Mouse (Mus musculus): ENCODE data around the gene Aoah. TPM values are rescaled to one million over a fixed set of nuclear protein-coding genes. Genes with fewer than 3 reads are reported as not detected.

Gene Aoah
- total RNA-seq, 2 experiments from 2014 or later: 0.33 to 0.52 TPM

GRCm38 (mm10) chr13:20820712-20821328 lies 26.9 kb downstream of the Aoah start:
- no peak for DNase-seq (ENCODE audit: extremely low spot score in 1 of 2, low spot score in 2 of 2)
- TF ChIP-seq CTCF (IDR thresholded peaks at IDR 0.05): no peak
- intact Hi-C loops (cut with DNase I): loop anchor here (5.0 kb wide), 1 partner anchor 509 kb away; no protein-coding TSS in a partner anchor
- no peak overlapping the region for H3K4me3 ChIP-seq
- no peak overlapping the region for H3K27ac ChIP-seq

GRCm38 (mm10) chr13:20828728-20829127 lies 34.8 kb downstream of the Aoah start:
- no peak for TF ChIP-seq CTCF (IDR thresholded peaks at IDR 0.05)
- Histone ChIP-seq H3K4me3 (no peak overlapping the region), H3K27ac (no peak overlapping the region)
- intact Hi-C loops (cut with DNase I): no loop called here
- no peak for DNase-seq (ENCODE audit: extremely low spot score in 1 of 2, low spot score in 2 of 2)

- no peak for DNase-seq (ENCODE audit: extremely low spot score in 1 of 2, low spot score in 2 of 2)
- TF ChIP-seq CTCF (IDR thresholded peaks at IDR 0.05): no peak
- Histone ChIP-seq H3K4me3 (no peak overlapping the region), H3K27ac (no peak overlapping the region)
- intact Hi-C loops (cut with DNase I): no loop called here
These were observed 35.4 kb downstream of the Aoah start for GRCm38 (mm10) chr13:20829181-20829900.

GRCm38 (mm10) chr13:20855893-20856292 lies 62.0 kb downstream of the Aoah start:
- TF ChIP-seq CTCF (IDR thresholded peaks at IDR 0.05): no peak
- H3K27ac ChIP-seq: no peak overlapping the region
- DNase-seq (ENCODE audit: extremely low spot score in 1 of 2, low spot score in 2 of 2): no peak
- intact Hi-C loops (cut with DNase I): no loop called here
- no peak overlapping the region for H3K4me3 ChIP-seq

- no peak for DNase-seq (ENCODE audit: extremely low spot score in 1 of 2, low spot score in 2 of 2)
- no peak for TF ChIP-seq CTCF (IDR thresholded peaks at IDR 0.05)
- intact Hi-C loops (cut with DNase I): no loop called here
- no peak overlapping the region for H3K27ac ChIP-seq
- no peak overlapping the region for H3K4me3 ChIP-seq
These were observed 105.5 kb downstream of the Aoah start for GRCm38 (mm10) chr13:20899372-20899771.

GRCm38 (mm10) chr13:20900396-20900971 lies 106.6 kb downstream of the Aoah start:
- Histone ChIP-seq H3K4me3 (no peak overlapping the region), H3K27ac (no peak overlapping the region)
- DNase-seq (ENCODE audit: extremely low spot score in 1 of 2, low spot score in 2 of 2): no peak
- TF ChIP-seq CTCF (IDR thresholded peaks at IDR 0.05): no peak
- intact Hi-C loops (cut with DNase I): loop anchor here (10.0 kb wide), 1 partner anchor 266 kb away; no protein-coding TSS in a partner anchor

GRCm38 (mm10) chr13:20900972-20901457 lies 107.1 kb downstream of the Aoah start:
- intact Hi-C loops (cut with DNase I): loop anchor here (10.0 kb wide), 1 partner anchor 266 kb away; no protein-coding TSS in a partner anchor
- DNase-seq (ENCODE audit: extremely low spot score in 1 of 2, low spot score in 2 of 2): no peak
- no peak overlapping the region for H3K4me3 ChIP-seq
- TF ChIP-seq CTCF (IDR thresholded peaks at IDR 0.05): no peak
- no peak overlapping the region for H3K27ac ChIP-seq

- H3K4me3 ChIP-seq: no peak overlapping the region
- intact Hi-C loops (cut with DNase I): loop anchor here (10.0 kb wide), 1 partner anchor 267 kb away; no protein-coding TSS in a partner anchor
- no peak for TF ChIP-seq CTCF (IDR thresholded peaks at IDR 0.05)
- DNase-seq (ENCODE audit: extremely low spot score in 1 of 2, low spot score in 2 of 2): no peak
- no peak overlapping the region for H3K27ac ChIP-seq
These were observed 107.8 kb downstream of the Aoah start for GRCm38 (mm10) chr13:20901634-20902135.

- no peak overlapping the region for H3K27ac ChIP-seq
- no peak for DNase-seq (ENCODE audit: extremely low spot score in 1 of 2, low spot score in 2 of 2)
- TF ChIP-seq CTCF (IDR thresholded peaks at IDR 0.05): no peak
- H3K4me3 ChIP-seq: no peak overlapping the region
- intact Hi-C loops (cut with DNase I): loop anchor here (10.0 kb wide), 1 partner anchor 269 kb away; no protein-coding TSS in a partner anchor
These were observed 110.2 kb downstream of the Aoah start for GRCm38 (mm10) chr13:20904118-20904517.

GRCm38 (mm10) chr13:20905195-20905594 lies 111.3 kb downstream of the Aoah start:
- no peak for DNase-seq (ENCODE audit: extremely low spot score in 1 of 2, low spot score in 2 of 2)
- no peak for TF ChIP-seq CTCF (IDR thresholded peaks at IDR 0.05)
- intact Hi-C loops (cut with DNase I): loop anchor here (5.0 to 10.0 kb wide), 2 partner anchors 63 to 270 kb away; no protein-coding TSS in a partner anchor
- Histone ChIP-seq H3K4me3 (no peak overlapping the region), H3K27ac (no peak overlapping the region)

- no peak overlapping the region for H3K27ac ChIP-seq
- intact Hi-C loops (cut with DNase I): no loop called here
- TF ChIP-seq CTCF (IDR thresholded peaks at IDR 0.05): no peak
- no peak for DNase-seq (ENCODE audit: extremely low spot score in 1 of 2, low spot score in 2 of 2)
- H3K4me3 ChIP-seq: no peak overlapping the region
These were observed 123.0 kb downstream of the Aoah start for GRCm38 (mm10) chr13:20916698-20917511.
